In genomic region chr13:41018236-41018635, GRCm38 (mm10) we compare ENCODE assay signal across 18 mouse cellular contexts. TPM values are rescaled to one million over a fixed set of nuclear protein-coding genes. Genes with fewer than 3 reads are reported as not detected.
DNase-seq lines count a peak whose midpoint lies in the region; ATAC-seq and TF ChIP-seq lines count a peak whose summit lies in the region.
"Had no signal": no experiment of that assay in that cellular context is flagged by ENCODE, and none has a peak within 500 bp of the region (broad histone marks: within the 10 kb centered on the region; RNA-seq: fewer than 3 reads in every experiment).

No protein-coding gene starts in this region.

- DNase-seq in heart, adult 11 months, result peak; percentile 87
- DNase-seq in heart, adult 8-10 months (ENCODE audit: low spot score), result no peak
- DNase-seq in kidney, adult 11 months, result no peak
- DNase-seq in G1E (ENCODE audit: low spot score), result no peak
- DNase-seq in layer of hippocampus, postnatal 36 days, result no peak
- DNase-seq: cerebellum, postnatal 10 days; forebrain, postnatal 0 days; gastrocnemius, adult 2 months; heart, adult 2 months; kidney, postnatal 36 days; layer of hippocampus, adult 9-11 months; thymus, postnatal 14 days had no signal

- TF ChIP-seq CTCF in G1E (IDR thresholded peaks at IDR 0.05; ENCODE audit: low read depth, low read length), result no peak
- no peak for TF ChIP-seq CTCF in intestine, postnatal 0 days (IDR thresholded peaks at IDR 0.05; ENCODE audit: low read depth)

- H3K4me2 ChIP-seq in kidney, embryonic 16.5 days (replicated peaks; ENCODE audit: low read depth, low read length), result no peak overlapping the region
- peak overlapping the region; percentile 61 for H3K4me2 ChIP-seq in intestine, postnatal 0 days (replicated peaks; ENCODE audit: low read depth)
- H3K4me2 ChIP-seq: limb, embryonic 15.5 days; midbrain, embryonic 11.5 days had no signal

- peak overlapping the region; percentile 2; the same call in 1 of the 2 replicates for H3K9ac ChIP-seq in kidney, embryonic 16.5 days (replicated peaks; ENCODE audit: low read length)
- H3K9ac ChIP-seq in intestine, postnatal 0 days (ENCODE audit: low read depth, low read length), result no peak overlapping the region
- H3K9ac ChIP-seq: forebrain, postnatal 0 days; limb, embryonic 15.5 days had no signal

- 93% methylated on average over 9 of the region's 9 CpGs for WGBS in kidney, embryonic 16.5 days
- 92% methylated on average over 9 of the region's 9 CpGs for WGBS in intestine, postnatal 0 days

- peaks cover 30% of the 10 kb centered on the region for H3K36me3 ChIP-seq in kidney, embryonic 16.5 days (ENCODE audit: insufficient read depth, low read length)
- peaks cover 84% of the 10 kb centered on the region for H3K36me3 ChIP-seq in G1E (replicated peaks)
- H3K36me3 ChIP-seq in intestine, postnatal 0 days (ENCODE audit: control insufficient read depth, insufficient read depth), result peaks cover 40% of the 10 kb centered on the region

- H3K27me3 ChIP-seq in kidney, embryonic 16.5 days (ENCODE audit: insufficient read depth, low read length), result no peaks in the 10 kb centered on the region
- H3K27me3 ChIP-seq in G1E (ENCODE audit: insufficient read depth, low read length), result no peaks in the 10 kb centered on the region
- no peaks in the 10 kb centered on the region for H3K27me3 ChIP-seq in intestine, postnatal 0 days (replicated peaks; ENCODE audit: control insufficient read depth, insufficient read depth, low read length)
- H3K27me3 ChIP-seq: limb, embryonic 15.5 days; neural tube, embryonic 13.5 days had no signal

- peaks cover 14% of the 10 kb centered on the region for H3K4me1 ChIP-seq in kidney, embryonic 16.5 days (ENCODE audit: insufficient read depth, low read length)
- peaks cover 66% of the 10 kb centered on the region for H3K4me1 ChIP-seq in G1E (ENCODE audit: insufficient read depth, low read depth, low read length)
- H3K4me1 ChIP-seq in intestine, postnatal 0 days (replicated peaks; ENCODE audit: control insufficient read depth, insufficient read depth, low read length), result peaks cover 6% of the 10 kb centered on the region

- H3K9me3 ChIP-seq in kidney, embryonic 16.5 days (ENCODE audit: low read length), result no peaks in the 10 kb centered on the region
- no peaks in the 10 kb centered on the region for H3K9me3 ChIP-seq in G1E (replicated peaks)
- H3K9me3 ChIP-seq in intestine, postnatal 0 days (ENCODE audit: control insufficient read depth), result no peaks in the 10 kb centered on the region
- H3K9me3 ChIP-seq: limb, embryonic 15.5 days; neural tube, embryonic 13.5 days had no signal

- no peak overlapping the region for H3K27ac ChIP-seq in kidney, embryonic 16.5 days (ENCODE audit: low read length)
- H3K27ac ChIP-seq in intestine, postnatal 0 days (ENCODE audit: low read depth, low read length), result no peak overlapping the region; the same call in 1 of the 2 replicates
- H3K27ac ChIP-seq: gastrocnemius, adult 2 months; heart, adult 2 months; limb, embryonic 15.5 days; neural tube, embryonic 13.5 days had no signal

- H3K4me3 ChIP-seq in kidney, embryonic 16.5 days (ENCODE audit: low read length), result no peak overlapping the region
- peak overlapping the region; percentile 67; the same call in 1 of the 2 replicates for H3K4me3 ChIP-seq in G1E (ENCODE audit: low read depth, low read length)
- H3K4me3 ChIP-seq in intestine, postnatal 0 days (ENCODE audit: low read depth, low read length), result no peak overlapping the region
- H3K4me3 ChIP-seq: heart, adult 2 months; neural tube, embryonic 13.5 days had no signal

- no peak for ATAC-seq in kidney, embryonic 16.5 days (ENCODE audit: low FRiP score, low TSS enrichment)
- no peak for ATAC-seq in G1E (ENCODE audit: extremely low read depth, insufficient number of reproducible peaks, low FRiP score, poor library complexity, severe bottlenecking)
- ATAC-seq in intestine, postnatal 0 days, result no peak
- ATAC-seq in activated CD4-positive, CD25-positive, alpha-beta regulatory T cell, adult 4 months, result no peak
- ATAC-seq: forebrain, postnatal 0 days had no signal

RNA-seq across cellular contexts. Expression of gene Tmem14c, which starts 2.1 kb away (rescaled TPM):
- total RNA-seq in heart, adult 8-10 months (2022), result 100 to 1,000 TPM; 150 to 170 (median 160) TPM
- polyA plus RNA-seq in kidney, embryonic 16.5 days (2015; fragmentation: Nextera tagmentation; extraction: Ambion mirVana), result 216 and 224 TPM in 2 replicates
- total RNA-seq in G1E (2014; fragmentation: Nextera tagmentation), result 37.2 and 46.6 TPM in 2 replicates
- 152 and 179 TPM in 2 replicates for total RNA-seq in G1E (2017)
- 103 and 113 TPM in 2 replicates for polyA plus RNA-seq in G1E (2012)
- 337 and 344 TPM in 2 replicates for polyA plus RNA-seq in intestine, postnatal 0 days (2015; fragmentation: Nextera tagmentation; extraction: Ambion mirVana)
- total RNA-seq in layer of hippocampus, postnatal 36 days (2021), result 10 to 100 TPM; 62.6 to 63.4 TPM
- polyA plus RNA-seq in activated CD4-positive, CD25-positive, alpha-beta regulatory T cell, adult 4 months (2017; shearing (Covaris generic)), result 100 to 1,000 TPM; 173 to 200 TPM

RNA-seq across cellular contexts. Expression of gene Pak1ip1, which starts 17.4 kb away (rescaled TPM):
- 10 to 100 TPM; 22.1 to 25.4 (median 23.3) TPM for total RNA-seq in heart, adult 8-10 months (2022)
- 68.5 and 69.2 TPM in 2 replicates for polyA plus RNA-seq in kidney, embryonic 16.5 days (2015; fragmentation: Nextera tagmentation; extraction: Ambion mirVana)
- total RNA-seq in G1E (2014; fragmentation: Nextera tagmentation) (41.6 and 43.9 TPM in 2 replicates), G1E (2017) (100.0 and 101 TPM in 2 replicates)
- 25.9 and 28.6 TPM in 2 replicates for polyA plus RNA-seq in G1E (2012)
- polyA plus RNA-seq in intestine, postnatal 0 days (2015; fragmentation: Nextera tagmentation; extraction: Ambion mirVana), result 59.2 and 61.7 TPM in 2 replicates
- 10 to 100 TPM; 40.7 to 42.7 TPM for total RNA-seq in layer of hippocampus, postnatal 36 days (2021)
- 10 to 100 TPM; 70.4 to 94.2 TPM for polyA plus RNA-seq in activated CD4-positive, CD25-positive, alpha-beta regulatory T cell, adult 4 months (2017; shearing (Covaris generic))
